Mouse (Mus musculus): ENCODE data around the gene Wnt3a.

Wnt3a gene

DNA sequence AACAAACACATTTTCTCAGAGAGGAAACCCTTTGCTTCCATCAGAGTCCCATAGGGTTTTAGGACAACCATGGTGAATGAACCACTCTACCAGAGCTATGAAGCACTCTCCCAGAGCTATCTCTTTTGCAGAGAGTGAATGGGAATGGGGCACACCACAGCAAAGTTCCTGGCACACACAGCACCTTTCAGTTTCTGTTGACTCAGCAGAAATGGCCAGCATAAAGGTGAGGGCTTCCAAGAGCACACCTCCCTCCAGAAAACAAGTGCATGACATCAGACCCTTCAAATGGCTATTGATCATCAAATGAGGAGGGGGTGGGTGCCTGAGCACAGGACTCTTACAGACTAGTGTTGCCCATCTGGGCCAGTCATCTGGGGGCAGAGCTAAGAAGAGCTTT is 28.2 kb downstream of the Wnt3a start:
- DNase-seq (ENCODE audit: low spot score), result no peak

DNA sequence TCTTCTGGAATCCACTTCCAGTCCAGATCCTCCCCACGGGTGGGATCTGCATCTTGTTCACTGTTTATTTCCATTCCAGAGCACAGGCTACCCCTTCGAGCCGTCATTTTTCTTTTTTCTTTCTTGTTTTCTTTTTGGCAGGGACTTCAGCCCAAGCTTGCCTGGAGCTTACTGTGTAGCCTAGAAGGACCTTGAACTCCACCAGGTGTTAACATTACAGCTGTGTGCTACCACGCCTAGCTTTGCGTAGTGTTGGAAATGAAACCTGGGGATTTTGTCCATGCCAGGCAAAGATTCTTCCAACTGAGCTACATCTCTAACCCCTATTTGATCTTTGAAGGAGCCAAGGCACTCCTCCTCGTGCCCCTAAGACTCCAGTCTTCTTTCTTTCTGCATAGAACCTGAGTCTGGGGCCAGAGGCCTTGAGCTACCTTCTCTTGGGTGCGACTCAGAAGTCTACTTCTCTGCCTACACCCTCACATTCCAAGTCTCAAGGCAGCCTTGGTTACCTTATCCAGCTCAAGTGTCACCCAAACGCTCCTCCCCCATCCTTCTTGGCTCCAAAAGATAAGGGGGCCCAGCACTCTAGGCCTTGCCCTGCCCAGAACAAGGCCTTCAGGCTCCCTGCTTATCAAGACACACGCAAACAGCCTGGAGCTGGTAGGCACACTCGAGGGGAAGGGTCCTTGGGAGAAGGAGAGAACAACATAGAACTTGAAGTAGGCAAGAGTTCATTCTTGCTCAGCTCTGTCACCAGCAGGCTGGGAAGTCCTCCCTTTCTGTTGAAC is 29.7 kb downstream of the Wnt3a start:
- no peak for DNase-seq (ENCODE audit: low spot score)

DNA sequence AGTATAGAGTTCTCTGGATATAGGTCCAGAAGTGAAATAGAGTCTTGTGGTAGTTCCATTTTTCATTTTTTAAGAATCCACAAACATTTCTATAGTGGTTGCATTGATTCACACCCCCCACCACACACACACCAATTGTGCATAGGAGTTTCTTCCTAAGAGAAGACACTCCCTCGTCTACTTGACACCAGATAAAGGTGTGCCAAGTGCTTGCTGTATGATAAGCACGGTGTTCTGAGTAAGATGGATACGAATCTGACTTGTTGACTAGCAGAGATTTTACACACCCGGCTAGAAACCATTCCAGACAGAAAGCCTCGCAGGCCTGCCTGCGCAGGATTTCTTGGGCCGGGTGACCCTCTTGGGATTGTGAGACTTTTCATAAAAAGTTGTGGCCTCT is 30.9 kb downstream of the Wnt3a start:
- DNase-seq (ENCODE audit: low spot score), result no peak

DNA sequence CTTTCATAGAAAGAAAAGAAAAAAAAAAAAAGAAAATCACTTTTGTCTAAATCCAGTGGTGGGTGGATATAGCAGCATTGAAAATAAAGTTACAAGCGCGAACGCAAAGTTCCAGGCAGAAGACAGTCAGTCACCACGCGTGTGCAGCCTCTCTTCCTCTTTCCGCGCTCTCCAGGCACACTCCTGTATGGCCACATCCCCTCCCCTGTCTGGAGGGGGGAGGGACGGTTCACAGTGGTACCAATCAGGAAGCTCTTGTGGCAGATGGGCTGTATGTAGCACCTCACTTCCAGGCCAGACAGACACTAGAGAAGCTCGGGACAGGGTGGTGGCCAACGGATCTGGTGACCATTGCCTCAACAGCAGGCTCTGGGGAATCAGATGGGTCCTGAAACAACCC is 42.5 kb downstream of the Wnt3a start:
- DNase-seq (ENCODE audit: low spot score), result no peak

DNA sequence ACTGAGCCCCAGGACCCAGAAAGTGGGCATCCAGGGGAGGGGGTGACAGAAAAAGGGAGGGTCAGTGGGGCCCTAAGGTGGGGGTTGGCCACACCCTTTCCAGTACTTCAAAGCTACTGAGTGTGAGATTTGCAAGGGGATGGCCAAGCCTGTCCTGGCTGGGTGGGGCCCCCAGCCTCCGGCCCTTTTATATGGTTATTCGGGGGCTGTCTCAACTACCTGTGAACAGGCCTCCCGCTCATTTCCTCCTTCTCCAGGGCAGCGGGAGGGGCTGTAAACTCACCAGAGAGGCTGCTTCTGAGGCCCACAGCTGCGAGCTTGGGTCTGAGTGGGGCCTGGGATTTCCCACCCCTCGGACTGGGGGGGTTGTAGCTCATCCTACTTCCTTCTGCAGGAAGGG is 46.7 kb downstream of the Wnt3a start:
- DNase-seq (ENCODE audit: low spot score), result no peak

DNA sequence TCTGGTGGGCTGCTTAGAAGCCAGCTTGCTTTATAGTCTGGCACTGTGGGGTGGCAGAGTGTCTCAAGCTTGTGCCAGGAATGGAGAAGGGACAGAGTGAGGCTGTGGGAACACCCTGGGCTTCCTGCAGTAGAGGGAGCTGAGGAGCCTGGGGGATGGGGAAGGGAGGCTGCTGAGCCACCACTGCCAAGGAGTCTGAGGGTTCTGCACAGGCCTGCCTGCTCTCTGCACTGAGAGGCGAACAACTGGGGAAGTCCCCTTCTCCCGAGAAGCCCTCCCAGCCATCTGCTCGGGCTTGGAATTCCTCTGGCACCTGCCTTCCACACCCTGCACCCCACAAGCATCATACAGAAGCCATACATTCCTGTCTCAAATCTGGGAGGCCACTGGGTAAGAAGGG is 48.7 kb downstream of the Wnt3a start:
- no peak for DNase-seq (ENCODE audit: low spot score)

DNA sequence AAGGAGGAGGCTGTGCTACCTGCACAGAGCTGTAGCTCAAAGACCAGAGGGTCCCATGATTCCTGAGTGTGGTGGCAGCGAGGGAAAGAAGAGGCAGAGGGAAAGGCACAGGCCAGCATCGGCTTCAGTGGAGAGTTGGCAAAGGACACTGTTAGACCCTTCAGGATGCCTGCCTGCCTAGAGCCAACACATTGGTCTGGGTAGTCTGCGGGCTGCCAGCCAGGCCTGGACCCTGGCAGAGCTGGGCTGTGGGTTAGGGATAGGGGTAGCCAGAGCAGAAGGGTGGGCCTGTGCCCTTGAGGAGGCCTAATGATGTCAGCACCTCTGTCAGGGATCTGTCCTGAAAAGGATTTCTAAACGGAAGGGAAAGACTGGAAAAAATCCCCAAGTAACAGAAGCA is 50.8 kb downstream of the Wnt3a start:
- DNase-seq (ENCODE audit: low spot score), result no peak

DNA sequence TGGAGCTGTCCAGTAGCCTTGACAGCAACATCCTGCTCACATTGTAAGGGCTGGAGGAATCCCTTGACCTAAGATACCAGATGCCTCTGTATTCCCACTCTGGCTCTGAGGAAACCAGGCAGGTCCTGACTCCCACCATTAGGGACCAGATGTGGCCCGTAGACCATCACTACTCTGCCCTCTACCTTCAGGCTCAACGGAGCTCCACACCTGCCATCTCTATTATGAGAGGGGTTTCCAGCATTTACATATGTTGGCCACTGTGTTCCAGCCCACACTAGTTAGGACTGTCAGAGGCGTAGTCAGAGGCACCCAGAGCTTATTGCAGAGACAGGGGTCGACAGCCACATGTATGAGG is 51.1 kb downstream of the Wnt3a start:
- DNase-seq (ENCODE audit: low spot score), result no peak

DNA sequence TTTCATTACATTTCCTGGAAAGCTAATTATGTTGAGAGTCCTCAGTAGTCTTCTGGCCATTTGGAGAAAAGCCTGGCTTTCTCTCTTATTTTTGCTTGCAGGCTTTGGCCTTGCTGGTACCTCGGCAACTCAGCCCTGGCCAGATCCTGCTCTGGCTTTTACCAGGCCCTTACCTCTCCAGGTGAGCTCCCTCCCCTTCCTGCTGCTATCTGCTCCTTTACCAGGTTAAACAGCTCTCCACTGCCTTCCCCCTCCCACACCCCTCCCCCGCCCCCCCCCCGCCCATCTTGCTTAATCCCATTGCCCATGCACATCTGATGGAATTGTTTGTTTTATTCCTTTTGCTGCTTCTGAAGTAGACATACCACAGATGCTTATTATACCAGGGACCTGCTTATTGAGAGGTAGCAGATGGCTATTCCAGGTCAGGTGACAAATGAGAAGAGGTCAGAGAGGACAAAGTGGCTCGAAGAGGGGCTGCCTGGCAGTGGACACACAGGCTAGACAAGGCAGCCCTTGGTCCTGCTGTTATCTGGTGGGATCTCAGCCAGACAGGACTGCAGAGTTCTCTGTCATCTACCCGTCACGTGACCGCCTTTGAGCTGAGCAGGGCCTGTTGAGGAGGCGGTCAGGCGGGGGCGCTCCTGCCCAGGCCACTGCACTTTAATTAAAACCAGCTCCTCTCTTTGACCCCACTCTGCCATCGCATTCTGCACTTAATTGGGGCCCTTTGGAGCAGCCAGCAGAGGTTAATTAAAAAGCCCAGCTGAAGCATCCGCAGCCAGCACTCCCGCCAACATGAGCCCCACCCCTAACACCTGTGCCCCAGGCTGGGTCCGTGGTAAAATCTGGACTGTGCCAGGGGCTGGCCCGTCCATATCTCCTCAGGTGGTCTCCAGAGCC is 51.8 kb downstream of the Wnt3a start:
- no peak for DNase-seq (ENCODE audit: low spot score)

DNA sequence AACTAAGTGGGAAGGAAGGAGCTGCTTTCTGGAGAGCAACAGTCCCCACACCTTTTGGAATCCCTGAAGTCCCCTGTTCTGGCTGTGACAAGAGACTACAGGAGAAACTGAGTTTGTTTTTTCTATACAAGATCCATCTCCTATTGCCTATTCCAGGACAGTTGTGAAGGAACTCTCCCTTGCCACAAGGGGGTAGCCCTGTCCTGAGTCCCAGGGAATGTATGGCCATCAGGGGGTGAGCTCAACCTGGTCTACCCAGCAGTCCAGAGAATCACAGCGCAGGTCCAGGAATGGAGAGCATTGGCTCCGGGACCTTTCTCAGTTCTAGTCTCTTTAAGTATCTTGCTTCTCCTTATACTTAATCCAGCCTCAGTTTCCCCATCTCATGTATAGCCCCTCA is 57.8 kb downstream of the Wnt3a start:
- DNase-seq (ENCODE audit: low spot score), result no peak

DNA sequence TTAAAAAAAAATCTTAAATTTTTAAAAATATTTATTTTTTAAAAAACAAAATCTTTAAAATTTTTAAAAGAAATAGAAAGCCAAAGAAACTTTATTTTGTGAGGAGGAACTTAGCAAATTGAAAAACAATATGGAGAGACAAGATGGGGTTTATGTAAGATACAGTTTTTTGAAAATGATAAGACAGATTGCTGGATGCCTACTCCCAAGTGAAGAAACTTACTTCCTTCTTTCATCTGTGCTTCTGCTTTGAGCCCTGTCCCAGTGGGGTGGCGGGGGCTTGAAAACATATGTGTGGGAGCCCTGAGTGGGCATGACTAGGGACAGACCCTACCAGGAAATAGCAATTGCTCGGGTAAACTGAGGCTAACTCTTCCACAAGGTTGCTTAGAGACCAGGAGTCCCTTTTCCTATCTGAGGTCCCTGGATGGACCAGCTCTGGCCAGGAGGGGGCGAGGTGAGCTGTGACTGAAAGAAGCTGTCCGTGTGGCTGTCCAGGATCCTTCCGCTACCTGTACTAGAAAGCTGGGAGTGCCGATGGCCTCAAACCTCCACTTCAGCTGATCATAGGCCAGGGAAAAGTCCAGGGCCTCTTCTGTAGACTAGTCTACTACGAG is 60.3 kb downstream of the Wnt3a start:
- DNase-seq (ENCODE audit: low spot score), result peak; percentile 60

DNA sequence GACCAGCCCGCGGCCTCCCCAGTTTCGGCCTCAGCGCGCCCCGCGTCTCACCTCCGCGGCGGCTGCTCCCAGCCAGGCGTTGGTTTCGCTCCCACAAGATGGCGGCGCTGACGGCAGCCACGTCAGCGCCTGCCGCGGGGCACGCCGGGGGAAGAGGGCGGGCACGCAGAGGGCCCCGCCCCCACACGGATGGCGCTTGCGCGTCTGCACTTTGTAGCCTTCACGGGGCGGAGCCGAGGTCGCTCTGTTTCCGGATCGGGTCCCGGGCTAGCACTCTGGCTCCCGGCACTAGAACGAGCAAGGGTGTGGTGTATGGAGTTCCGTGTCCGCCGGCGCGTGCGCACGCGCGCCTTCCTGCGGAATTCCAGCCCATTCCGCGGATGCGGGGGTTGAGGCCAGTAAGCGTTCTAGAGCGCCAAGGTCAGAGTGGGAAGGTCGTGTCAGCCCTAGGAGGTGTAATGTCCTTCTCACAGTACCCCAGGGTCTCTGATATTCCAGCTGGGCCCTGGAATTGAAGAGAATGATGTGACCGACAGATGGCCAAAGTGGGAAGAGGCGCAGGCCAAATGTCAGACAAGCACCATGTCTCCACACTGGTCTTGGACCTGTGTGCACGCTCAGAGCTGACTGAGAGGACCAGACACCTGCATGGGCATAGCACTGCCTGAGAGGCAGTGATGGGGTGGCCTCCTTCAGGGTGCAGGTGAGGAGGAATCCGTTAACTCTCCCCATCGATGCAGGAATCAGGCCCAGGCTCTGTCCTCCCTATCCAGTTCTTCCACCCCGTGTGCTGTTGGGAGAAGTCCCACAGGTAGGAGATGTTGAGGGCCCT is 62.2 kb downstream of the Wnt3a start, which contains the start of gene Arf1:
TSS of gene Arf1 (minus strand) at position 149 of the 832 bp plus-strand sequence.
- DNase-seq (ENCODE audit: low spot score), result peak; percentile 96

DNA sequence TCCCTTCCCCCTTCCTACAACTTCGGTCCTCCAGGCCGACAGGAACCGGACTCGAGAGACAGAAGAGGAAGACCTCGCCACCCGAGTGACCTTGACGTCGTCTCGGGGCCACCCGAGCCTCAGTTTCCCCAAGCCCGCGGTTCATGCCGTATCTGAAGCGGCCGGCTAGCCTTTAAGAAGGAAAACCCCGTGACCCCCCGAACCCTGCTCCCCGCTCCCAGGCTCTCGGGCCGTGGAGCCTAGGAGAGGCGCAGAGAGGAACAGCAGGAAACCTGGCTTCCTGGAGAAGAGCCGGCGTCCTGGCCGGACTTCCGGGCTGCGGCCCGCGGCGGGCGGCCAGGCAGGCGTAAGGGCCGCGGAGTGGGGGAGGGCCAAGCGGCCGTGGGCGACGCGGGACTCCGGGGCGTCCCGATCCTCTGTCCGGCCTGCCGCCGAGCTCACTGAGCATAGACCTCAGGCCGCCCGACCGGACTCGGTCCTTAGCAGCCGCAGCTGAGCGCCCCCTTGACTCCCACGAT is 62.9 kb downstream of the Wnt3a start:
- peak; percentile 30 for DNase-seq (ENCODE audit: low spot score)

DNA sequence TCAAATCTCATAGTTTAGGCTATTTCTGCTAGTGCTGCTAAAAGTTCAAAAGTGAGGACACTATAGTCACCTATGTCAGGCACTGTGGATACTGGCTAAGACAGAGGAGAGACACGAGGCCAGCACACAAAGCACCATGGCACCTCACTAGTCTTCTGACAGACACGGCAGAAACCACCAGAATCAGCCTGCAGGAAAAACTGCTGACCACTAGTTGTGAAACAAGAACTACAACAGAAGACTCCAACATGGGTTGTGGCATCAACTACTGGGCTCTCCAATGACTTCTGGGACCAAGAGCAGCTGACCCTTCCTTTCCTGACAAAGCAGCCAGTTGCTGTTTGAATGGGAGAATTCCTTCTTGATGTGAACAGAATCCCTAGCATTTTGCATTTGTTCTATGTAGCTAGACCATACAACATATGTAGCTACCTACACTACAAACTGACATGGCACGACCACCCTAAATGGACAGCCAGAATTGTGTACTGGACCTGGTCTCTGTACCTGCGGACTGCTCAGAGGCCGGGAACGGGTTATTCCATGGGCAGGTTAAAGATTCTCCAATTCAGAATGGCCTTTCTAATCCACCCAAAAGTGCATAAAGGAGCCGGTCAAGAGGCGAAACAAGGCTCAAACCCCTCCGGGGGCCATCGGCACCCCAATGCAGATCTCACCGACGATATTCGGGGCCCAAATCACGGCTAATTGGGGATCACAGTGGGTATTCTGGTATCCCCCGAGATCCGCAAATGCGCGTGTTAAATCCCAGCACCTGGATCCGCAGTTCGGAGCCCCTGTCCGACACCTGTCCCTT is 63.6 kb downstream of the Wnt3a start:
- peak; percentile 71 for DNase-seq (ENCODE audit: low spot score)

DNA sequence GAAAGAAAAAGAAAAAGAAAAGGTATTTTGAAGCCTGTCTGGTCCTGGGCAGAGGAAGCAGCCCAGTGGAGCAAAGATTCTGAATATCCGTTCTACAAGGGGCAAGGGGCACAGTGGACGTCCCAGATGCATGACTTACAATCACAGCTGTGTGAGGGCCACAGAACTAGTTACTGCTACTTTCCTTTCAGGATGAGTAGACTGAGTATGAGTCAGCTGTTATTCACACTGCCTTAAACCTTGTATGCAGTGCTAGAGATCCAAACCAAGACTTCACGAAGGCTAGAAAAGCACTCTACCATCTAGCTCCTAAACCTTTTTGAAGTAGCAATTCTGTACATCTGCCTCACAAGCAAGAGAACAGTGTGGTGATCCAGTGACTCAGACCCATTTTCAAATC is 64.3 kb downstream of the Wnt3a start:
- DNase-seq (ENCODE audit: low spot score), result peak; percentile 35

DNA sequence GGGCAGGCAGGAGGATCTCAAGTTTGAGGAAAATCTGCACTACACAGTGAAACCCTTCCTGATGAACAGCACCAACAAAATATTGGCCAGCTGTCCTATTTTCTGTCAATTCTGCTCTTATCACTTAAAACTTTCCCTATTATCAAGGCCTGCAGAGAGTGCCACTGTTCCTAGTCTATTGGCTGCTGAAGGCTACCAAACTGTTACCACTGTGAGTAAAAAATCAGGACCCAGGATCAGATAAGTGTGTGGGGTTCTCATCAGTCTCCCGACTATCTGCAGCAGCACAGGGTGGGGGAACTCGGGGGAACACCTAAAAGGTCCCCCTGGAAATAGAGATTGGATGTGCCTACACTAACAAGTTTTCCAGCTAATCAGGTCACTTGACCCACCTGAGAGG is 65.4 kb downstream of the Wnt3a start:
- no peak for DNase-seq (ENCODE audit: low spot score)

DNA sequence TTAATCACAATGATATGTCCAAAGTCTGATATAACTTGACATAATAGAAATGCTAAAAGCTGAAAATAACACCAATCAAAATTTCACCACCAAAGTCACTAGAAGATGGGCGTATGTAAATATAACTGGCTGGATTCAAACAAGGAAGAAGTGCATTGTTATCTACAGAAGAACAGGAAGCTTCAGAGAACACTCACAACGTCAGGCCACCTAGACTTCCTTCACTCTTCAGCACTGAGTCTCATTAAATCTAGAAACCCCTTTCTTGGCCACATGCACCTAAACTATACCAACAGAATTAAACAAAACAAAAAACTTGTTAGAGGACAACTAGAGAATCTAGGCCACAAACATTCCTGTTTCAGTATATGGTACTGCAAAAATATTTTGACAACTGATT is 66.1 kb downstream of the Wnt3a start:
- DNase-seq (ENCODE audit: low spot score), result no peak

DNA sequence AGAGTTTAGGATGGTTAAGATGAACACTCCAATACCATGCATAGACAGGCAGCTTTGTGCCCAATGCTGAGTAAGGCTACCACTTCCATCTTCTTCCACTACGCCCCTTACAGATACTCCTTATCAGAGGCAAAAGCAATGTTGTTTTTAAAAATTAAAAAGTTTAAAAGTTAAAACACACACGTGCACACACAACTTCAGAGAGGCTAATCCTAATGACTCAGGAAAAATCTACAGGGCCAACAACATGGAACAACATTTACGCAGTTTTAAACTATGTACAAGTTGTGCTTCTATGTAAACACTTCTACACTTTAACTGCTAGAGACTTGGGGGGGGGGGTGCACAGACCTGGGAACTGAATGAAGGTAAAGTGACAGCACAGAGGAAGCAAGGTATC is 66.5 kb downstream of the Wnt3a start:
- DNase-seq (ENCODE audit: low spot score), result no peak

DNA sequence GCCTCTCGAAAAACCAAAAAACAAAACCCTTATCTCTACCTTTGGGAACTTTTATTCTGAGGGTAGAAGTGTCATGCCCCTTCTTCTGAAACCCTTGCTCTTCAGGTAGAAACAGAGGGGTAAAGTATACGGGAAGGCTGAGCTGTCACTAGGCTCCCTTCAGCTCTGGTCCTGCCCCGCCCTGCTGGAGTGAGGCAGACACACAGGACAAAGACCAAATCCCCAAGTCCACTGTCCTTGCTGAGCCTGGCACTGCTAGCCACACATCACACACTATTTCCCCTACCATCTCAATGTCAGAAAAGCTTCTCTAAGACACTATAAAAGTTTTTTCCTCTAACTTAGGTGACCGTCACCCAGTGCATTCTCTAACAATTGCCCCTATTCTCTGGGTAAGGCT is 68.2 kb downstream of the Wnt3a start:
- no peak for DNase-seq (ENCODE audit: low spot score)

DNA sequence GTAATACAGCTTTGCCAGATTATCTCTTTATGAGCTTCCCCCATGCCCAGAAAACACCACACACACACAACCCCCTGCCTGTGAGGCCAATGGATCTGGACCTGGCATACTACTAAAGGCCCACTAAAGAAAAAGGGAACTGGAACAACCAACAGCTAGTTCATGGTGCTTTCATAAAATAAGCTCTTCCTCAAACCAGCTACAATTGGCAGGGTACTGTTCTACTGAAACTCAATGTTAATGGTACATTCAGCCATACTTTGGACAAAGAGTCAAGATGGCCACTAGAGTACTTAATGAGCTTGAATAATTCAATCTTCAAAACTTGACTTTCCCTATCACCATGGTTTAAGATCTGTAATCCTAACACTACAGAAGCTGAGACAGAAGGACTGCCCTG is 68.9 kb downstream of the Wnt3a start:
- no peak for DNase-seq (ENCODE audit: low spot score)

DNA sequence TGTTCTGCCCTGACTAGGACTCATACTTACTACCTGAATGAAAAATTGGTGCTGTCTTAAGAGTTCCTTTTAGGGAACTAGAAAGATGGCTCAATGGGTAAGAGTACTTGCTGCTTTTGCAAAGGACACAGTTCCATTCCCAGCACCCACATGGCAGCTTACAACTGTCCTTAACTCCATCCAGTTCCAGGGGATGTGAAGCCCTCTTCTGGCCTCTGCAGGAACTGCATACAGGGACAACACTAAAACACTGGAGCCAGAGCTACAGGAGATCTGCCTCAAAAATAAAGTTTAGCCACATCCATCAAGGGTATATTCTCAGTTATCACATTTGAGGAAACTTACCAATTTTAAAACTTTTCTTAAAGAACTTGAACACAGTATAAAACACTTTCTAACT is 71.5 kb downstream of the Wnt3a start:
- peak; percentile 35 for DNase-seq (ENCODE audit: low spot score)
